In the genomic region with DNA sequence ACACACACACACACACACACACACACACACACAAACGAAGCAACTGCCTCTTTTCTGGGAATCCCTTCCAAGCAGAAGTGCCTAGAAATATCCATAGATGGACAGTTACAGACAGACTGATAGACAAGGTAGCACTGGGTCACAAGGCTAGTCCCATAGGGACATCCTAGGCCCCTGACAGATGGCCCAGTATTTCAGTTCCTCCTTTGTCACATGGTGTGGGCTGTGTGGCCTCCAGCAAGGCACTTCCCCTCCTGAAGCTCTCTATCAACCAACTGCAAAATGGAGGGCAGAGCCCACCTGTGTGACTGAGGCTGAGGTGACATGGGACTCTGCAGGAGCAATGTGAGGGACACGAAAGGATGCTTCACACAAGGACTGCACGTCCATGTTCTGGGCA, we compare ENCODE assay signal across 13 mouse cellular contexts.
A peak's percentile ranks its signal among the peaks of the same experiment; 100 is the strongest.
DNase-seq lines count a peak whose midpoint lies in the region; ATAC-seq lines count a peak whose summit lies in the region.
"Had no signal": no experiment of that assay in that cellular context is flagged by ENCODE, and none has a peak within 500 bp of the region (broad histone marks: within the 10 kb centered on the region; RNA-seq: fewer than 3 reads in every experiment).

No protein-coding gene starts in this region.

- H3K4me2 ChIP-seq in forebrain, embryonic 13.5 days: no peak overlapping the region
- no peak overlapping the region for H3K4me2 ChIP-seq in lung, embryonic 15.5 days
- H3K4me2 ChIP-seq: hindbrain, embryonic 14.5 days had no signal

- peaks cover 4% of the 10 kb centered on the region; the same call in 1 of the 2 replicates for H3K9me3 ChIP-seq in forebrain, embryonic 10.5 days
- no peaks in the 10 kb centered on the region for H3K9me3 ChIP-seq in forebrain, embryonic 13.5 days (replicated peaks)
- no peaks in the 10 kb centered on the region for H3K9me3 ChIP-seq in lung, embryonic 15.5 days
- H3K9me3 ChIP-seq: embryonic facial prominence, embryonic 10.5 days; heart, embryonic 10.5 days had no signal

- H3K9ac ChIP-seq in forebrain, embryonic 13.5 days: no peak overlapping the region
- H3K9ac ChIP-seq in lung, embryonic 15.5 days: no peak overlapping the region
- H3K9ac ChIP-seq: hindbrain, embryonic 14.5 days had no signal

- H3K27me3 ChIP-seq in forebrain, embryonic 10.5 days (ENCODE audit: poor library complexity, severe bottlenecking): no peaks in the 10 kb centered on the region
- no peaks in the 10 kb centered on the region for H3K27me3 ChIP-seq in forebrain, embryonic 13.5 days
- no peaks in the 10 kb centered on the region for H3K27me3 ChIP-seq in lung, embryonic 15.5 days

- no peak overlapping the region for H3K4me3 ChIP-seq in forebrain, embryonic 10.5 days
- H3K4me3 ChIP-seq in forebrain, embryonic 13.5 days: no peak overlapping the region
- H3K4me3 ChIP-seq in lung, embryonic 15.5 days: no peak overlapping the region
- H3K4me3 ChIP-seq: embryonic facial prominence, embryonic 10.5 days; heart, embryonic 10.5 days; myocyte had no signal

- H3K4me1 ChIP-seq in forebrain, embryonic 10.5 days: peaks cover 33% of the 10 kb centered on the region
- peaks cover 27% of the 10 kb centered on the region for H3K4me1 ChIP-seq in forebrain, embryonic 13.5 days
- peaks cover 21% of the 10 kb centered on the region for H3K4me1 ChIP-seq in lung, embryonic 15.5 days

- no peak for ATAC-seq in forebrain, embryonic 13.5 days
- no peak for ATAC-seq in lung, embryonic 15.5 days (ENCODE audit: borderline replicate concordance, extremely low read depth, low FRiP score, low TSS enrichment)
- peak; percentile 75 for ATAC-seq in common myeloid progenitor, adult 5-6 weeks (replicated peaks; ENCODE audit: low read depth, poor library complexity, severe bottlenecking)

- no peak for DNase-seq in forebrain, embryonic 10.5 days (ENCODE audit: extremely low spot score, low spot score)
- no peak for DNase-seq in lung, postnatal 14 days
- DNase-seq in skeletal muscle tissue, adult 2 months (ENCODE audit: low read depth, low spot score): peak; percentile 38
- no peak for DNase-seq in adrenal gland, postnatal 10 days
- no peak for DNase-seq in adrenal gland, postnatal 14 days
- DNase-seq: cerebellum, adult 9-11 months had no signal

- peaks cover 14% of the 10 kb centered on the region for H3K36me3 ChIP-seq in forebrain, embryonic 10.5 days (replicated peaks)
- no peaks in the 10 kb centered on the region for H3K36me3 ChIP-seq in forebrain, embryonic 13.5 days (ENCODE audit: poor library complexity, severe bottlenecking)
- no peaks in the 10 kb centered on the region for H3K36me3 ChIP-seq in lung, embryonic 15.5 days

- 0 out of 2 replicates have a peak overlapping the region, but pooled peaks have one; percentile 15 for H3K27ac ChIP-seq in forebrain, embryonic 10.5 days
- H3K27ac ChIP-seq in forebrain, embryonic 13.5 days: no peak overlapping the region
- peak overlapping the region; percentile 46 for H3K27ac ChIP-seq in lung, embryonic 15.5 days
- H3K27ac ChIP-seq: embryonic facial prominence, embryonic 10.5 days; heart, embryonic 10.5 days; hindbrain, embryonic 14.5 days had no signal

- 81% methylated on average over 3 of the region's 3 CpGs for WGBS in forebrain, embryonic 10.5 days
- 95% methylated on average over 3 of the region's 3 CpGs for WGBS in forebrain, embryonic 13.5 days
- WGBS in lung, embryonic 15.5 days: 94% methylated on average over 3 of the region's 3 CpGs
